Mouse (Mus musculus): ENCODE measurements around the gene Defb48. TPM values are rescaled to one million over a fixed set of nuclear protein-coding genes. Genes with fewer than 3 reads are reported as not detected.
A peak's percentile ranks its signal among the peaks of the same experiment; 100 is the strongest.

Gene Defb48
- total RNA-seq, 4 experiments from 2014 or later = not detected

DNA sequence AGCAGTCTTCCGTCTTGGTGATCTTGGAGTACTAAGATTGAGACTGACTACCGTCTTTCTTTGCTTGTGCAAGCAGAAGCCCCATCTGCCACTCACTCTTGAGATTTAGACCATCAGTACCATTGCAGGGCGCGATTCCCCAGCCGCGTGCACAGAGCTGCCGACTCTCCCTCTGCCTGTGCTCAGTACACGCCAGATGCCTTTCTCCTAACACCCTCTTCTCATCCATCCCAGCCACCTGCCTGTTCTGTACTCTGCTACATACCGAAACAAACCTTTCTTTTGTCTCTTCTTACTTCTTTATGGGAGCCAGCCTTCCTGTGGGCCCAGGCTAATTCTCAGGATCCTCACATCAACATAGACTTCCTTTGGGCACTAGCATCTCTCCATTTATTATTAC, 48.9 kb downstream of the Defb48 start:
- DNase-seq (ENCODE audit: low spot score in 2 of 2) = no peak

DNA sequence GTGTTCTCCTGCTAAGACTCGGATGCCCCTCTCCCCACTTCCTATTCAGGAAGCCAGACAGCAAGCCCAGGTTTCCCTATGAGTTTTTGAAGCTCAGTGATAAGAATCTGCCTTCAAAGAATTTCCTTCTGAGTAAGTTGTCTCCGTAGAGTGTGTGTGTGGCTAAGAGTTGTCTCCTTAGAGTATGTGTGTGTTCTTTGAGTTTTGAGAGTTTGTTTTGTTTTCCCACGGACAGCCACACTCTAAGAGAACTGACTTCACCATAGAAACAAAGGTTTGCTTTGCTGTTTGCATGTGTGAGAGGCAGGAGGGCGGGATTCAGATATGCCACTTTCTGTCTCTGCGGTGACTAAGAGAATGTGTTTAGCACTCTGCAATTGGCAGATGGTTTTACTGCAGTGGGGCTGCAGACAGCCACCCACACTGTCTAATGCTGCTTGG, 56.2 kb downstream of the Defb48 start:
- peak in 1 of 2 experiments; percentile 51 for DNase-seq (ENCODE audit: low spot score in 2 of 2)

Other genes with a start within 250 kb of the Defb48 start
- 10 to 100 TPM; 31.2 to 45.7 (median 41.1) TPM for gene Ints6, start 223.3 kb downstream of the Defb48 start, total RNA-seq (2022)
- 10 to 100 TPM; 11.9 to 13.6 (median 13.3) TPM for gene Wdfy2, start 146.8 kb downstream of the Defb48 start, total RNA-seq (2022)
- not detected for gene Defb47, start 13.6 kb upstream of the Defb48 start, total RNA-seq (2022)
- not detected for gene Defb43, start 27.3 kb upstream of the Defb48 start, total RNA-seq (2022)
- gene Defb42, start 62.5 kb upstream of the Defb48 start, total RNA-seq (2022) = under 1 TPM; 0.19 to 0.65 (median 0.37) TPM
- gene Defb30, start 65.5 kb upstream of the Defb48 start, total RNA-seq (2022) = not detected